Mouse (Mus musculus) layer of hippocampus, adult 18-20 months (tissue): ENCODE measurements around the gene Olfr1377. TPM values are rescaled to one million over a fixed set of nuclear protein-coding genes. Genes with fewer than 3 reads are reported as not detected.

ENCODE experiments used
- total RNA-seq, 2 experiments: library from RNA; stranded (reverse); gene quantifications; 2 replicates each; pipeline ENCODE4 v1.2.3; 2021

Gene Olfr1377
- total RNA-seq, 2 experiments from 2014 or later, result not detected

Other genes starting within 250 kb of the Olfr1377 start
- gene Zfp354c, start 154.2 kb upstream of the Olfr1377 start, total RNA-seq, result 10 to 100 TPM; 41.7 to 45.2 TPM
- gene Zfp879, start 140.4 kb upstream of the Olfr1377 start, total RNA-seq, result 1 to 10 TPM; 2.8 to 3.3 TPM
- gene Grm6, start 131.3 kb upstream of the Olfr1377 start, total RNA-seq, result not detected
- gene Zfp454, start 94.3 kb upstream of the Olfr1377 start, total RNA-seq, result 1 to 10 TPM; 5.2 to 7.2 TPM
- 10 to 100 TPM; 20.2 to 21.6 TPM for gene Zfp2, start 65.8 kb upstream of the Olfr1377 start, total RNA-seq
- gene Zfp354b, start 50.3 kb upstream of the Olfr1377 start, total RNA-seq, result 1 to 10 TPM; 6.6 to 7.0 TPM
- not detected for gene 4933414I15Rik, start 38.2 kb upstream of the Olfr1377 start, total RNA-seq
- gene Prop1, start 28.2 kb upstream of the Olfr1377 start, total RNA-seq, result not detected
- gene Olfr1378, start 15.4 kb upstream of the Olfr1377 start, total RNA-seq, result not detected
- not detected for gene Olfr51, start 21.6 kb downstream of the Olfr1377 start, total RNA-seq
- gene Olfr54, start 32.3 kb downstream of the Olfr1377 start, total RNA-seq, result not detected
- gene Olfr1375, start 66.1 kb downstream of the Olfr1377 start, total RNA-seq, result not detected
- gene Zfp354a, start 77.3 kb downstream of the Olfr1377 start, total RNA-seq, result 10 to 100 TPM in 1 of 2 experiments, 1 to 10 TPM in 1; 10.0 to 11.7 TPM
- gene Gm12569, start 238.5 kb downstream of the Olfr1377 start, total RNA-seq, result not detected